Mouse (Mus musculus): ENCODE measurements around the gene Slc35e1. TPM values are rescaled to one million over a fixed set of nuclear protein-coding genes. Genes with fewer than 3 reads are reported as not detected.
A peak's percentile ranks its signal among the peaks of the same experiment; 100 is the strongest.

Gene Slc35e1
- polyA plus RNA-seq, 1 experiment from 2014 or later: 22.6 TPM

- H3K27ac ChIP-seq: no peak within 1 kb of the TSS
- peak; percentile 99 for ATAC-seq (ENCODE audit: low FRiP score, low read depth)
- H3K36me3 ChIP-seq: peaks cover 13% of the 10 kb centered on the region; the same call in 1 of the 2 replicates
- no peaks in the 10 kb centered on the region for H3K9me3 ChIP-seq
- WGBS: 5% methylated on average over 34 of the region's 34 CpGs
- peak within 1 kb of the TSS; percentile 40 for H3K4me3 ChIP-seq
- no peaks in the 10 kb centered on the region for H3K27me3 ChIP-seq (replicated peaks)
- H3K4me2 ChIP-seq (replicated peaks): peak within 1 kb of the TSS; percentile 58
- peaks cover 6% of the 10 kb centered on the region; the same call in 1 of the 2 replicates for H3K4me1 ChIP-seq
- H3K9ac ChIP-seq: peak within 1 kb of the TSS; percentile 50
These were observed 48.9 kb downstream of the Slc35e1 start, which contains the start of the genes Calr3 and 1700030K09Rik for GRCm38 (mm10) chr8:72443338-72443993. Calr3 (minus strand) TSS chr8:72443870. 1700030K09Rik (plus strand) TSS chr8:72443880.

GRCm38 (mm10) chr8:72438248-72439015 is 54.0 kb downstream of the Slc35e1 start:
- H3K27me3 ChIP-seq (replicated peaks): no peaks in the 10 kb centered on the region
- WGBS: 73% methylated on average over 8 of the region's 8 CpGs
- no peak overlapping the region for H3K4me2 ChIP-seq (replicated peaks)
- no peak overlapping the region for H3K27ac ChIP-seq
- H3K4me3 ChIP-seq: no peak overlapping the region
- H3K9me3 ChIP-seq: no peaks in the 10 kb centered on the region
- H3K9ac ChIP-seq: no peak overlapping the region
- no peaks in the 10 kb centered on the region for H3K4me1 ChIP-seq
- no peaks in the 10 kb centered on the region for H3K36me3 ChIP-seq
- ATAC-seq (ENCODE audit: low FRiP score, low read depth): no peak

DNA sequence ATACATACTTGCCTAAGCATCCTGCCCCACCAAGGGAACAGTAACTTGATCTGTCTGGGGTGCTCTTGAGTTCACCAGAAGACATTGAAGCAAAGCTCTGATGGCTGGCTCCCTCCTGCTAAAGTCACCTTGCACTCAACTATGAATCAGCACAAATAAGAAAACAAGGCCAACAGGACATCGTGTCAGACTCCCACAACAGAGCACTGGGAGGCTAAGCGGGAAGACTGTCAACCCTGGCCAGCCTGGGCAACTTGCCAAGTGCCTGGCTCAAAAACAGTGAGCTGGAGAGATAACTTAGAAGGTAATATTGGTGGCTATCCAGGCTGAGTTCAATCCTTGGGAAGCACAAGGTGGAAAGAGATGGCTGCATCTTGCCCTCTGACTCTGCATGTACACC is 57.5 kb downstream of the Slc35e1 start:
- WGBS: 57% methylated on average over 2 of the region's 2 CpGs

More for the DNA sequence above, 57.5 kb downstream of the Slc35e1 start:
- H3K4me2 ChIP-seq (replicated peaks): no peak overlapping the region
- no peaks in the 10 kb centered on the region for H3K4me1 ChIP-seq
- no peaks in the 10 kb centered on the region for H3K9me3 ChIP-seq
- ATAC-seq (ENCODE audit: low FRiP score, low read depth): no peak
- no peak overlapping the region for H3K9ac ChIP-seq
- no peaks in the 10 kb centered on the region for H3K36me3 ChIP-seq
- H3K27me3 ChIP-seq (replicated peaks): no peaks in the 10 kb centered on the region
- no peak overlapping the region for H3K4me3 ChIP-seq
- no peak overlapping the region for H3K27ac ChIP-seq

Small RNAs within 50 kb of the gene (microRNA-seq; reads per million reads assigned to microRNA genes)
- gene Gm28019: not detected
- 1.7 reads per million for gene Mir7068

Other genes with a start within 250 kb of the Slc35e1 start
- gene Gm10282, start 187.4 kb downstream of the Slc35e1 start, polyA plus RNA-seq (2016; fragmentation: Nextera tagmentation; extraction: Ambion mirVana): 21.4 and 25.2 TPM in 2 replicates
- 10.3 and 10.9 TPM in 2 replicates for gene Klf2, start 173.6 kb downstream of the Slc35e1 start, polyA plus RNA-seq (2016; fragmentation: Nextera tagmentation; extraction: Ambion mirVana)
- 69.6 and 74.0 TPM in 2 replicates for gene Eps15l1, start 71.2 kb downstream of the Slc35e1 start, polyA plus RNA-seq (2016; fragmentation: Nextera tagmentation; extraction: Ambion mirVana)
- 0.66 and 1.1 TPM in 2 replicates for gene Calr3, start 48.7 kb downstream of the Slc35e1 start, polyA plus RNA-seq (2016; fragmentation: Nextera tagmentation; extraction: Ambion mirVana)
- gene 1700030K09Rik, start 48.7 kb downstream of the Slc35e1 start, polyA plus RNA-seq (2016; fragmentation: Nextera tagmentation; extraction: Ambion mirVana): 15.4 and 16.7 TPM in 2 replicates
- 59.4 and 73.2 TPM in 2 replicates for gene Cherp, start 17.4 kb downstream of the Slc35e1 start, polyA plus RNA-seq (2016; fragmentation: Nextera tagmentation; extraction: Ambion mirVana)
- gene Med26, start 55.7 kb upstream of the Slc35e1 start, polyA plus RNA-seq (2016; fragmentation: Nextera tagmentation; extraction: Ambion mirVana): 18.8 and 19.6 TPM in 2 replicates
- 129 and 130 TPM in 2 replicates for gene Smim7, start 78.5 kb upstream of the Slc35e1 start, polyA plus RNA-seq (2016; fragmentation: Nextera tagmentation; extraction: Ambion mirVana)
- gene Tmem38a, start 79.4 kb upstream of the Slc35e1 start, polyA plus RNA-seq (2016; fragmentation: Nextera tagmentation; extraction: Ambion mirVana): 16.4 and 16.7 TPM in 2 replicates
- 0.35 and 0.42 TPM in 2 replicates for gene Nwd1, start 154.1 kb upstream of the Slc35e1 start, polyA plus RNA-seq (2016; fragmentation: Nextera tagmentation; extraction: Ambion mirVana)
- gene Sin3b, start 230.7 kb upstream of the Slc35e1 start, polyA plus RNA-seq (2016; fragmentation: Nextera tagmentation; extraction: Ambion mirVana): 142 and 158 TPM in 2 replicates

Data from neural tube, embryonic 12.5 days (tissue).